Mouse (Mus musculus) limb, embryonic 13.5 days (tissue): ENCODE measurements around the gene Itk. TPM values are rescaled to one million over a fixed set of nuclear protein-coding genes. Genes with fewer than 3 reads are reported as not detected.

Experiments
- ATAC-seq: fragments of 200-750 bp; cut with Nextera tagmentation; 2 replicates; pipeline ENCODE4 v1.8.0; 2017; ENCODE audit warnings: low read depth, moderate number of reproducible peaks, moderate TSS enrichment; ENCODE audit not compliant: low FRiP score
- H3K27ac ChIP-seq: fragments of 300-500 bp; sonication (generic); 2 replicates; pipeline ENCODE4 v1.5.1; 2015; ENCODE audit warnings: inconsistent platforms, mild to moderate bottlenecking, moderate library complexity
- H3K27me3 ChIP-seq: fragments of 300-500 bp; sonication (generic); 2 replicates; pipeline ENCODE4 v1.6.1; 2015; ENCODE audit warnings: mild to moderate bottlenecking, inconsistent platforms
- H3K36me3 ChIP-seq: fragments of 300-500 bp; sonication (generic); 2 replicates; pipeline ENCODE4 v1.6.1; 2015; ENCODE audit warnings: inconsistent platforms, mild to moderate bottlenecking, moderate library complexity
- H3K4me1 ChIP-seq: fragments of 300-500 bp; sonication (generic); 2 replicates; pipeline ENCODE4 v1.6.1; 2015; ENCODE audit warnings: inconsistent platforms
- H3K4me2 ChIP-seq: fragments of 300-500 bp; sonication (generic); replicated peaks from 2 replicates; pipeline ENCODE4 v1.6.1; 2015; ENCODE audit warnings: inconsistent platforms, mild to moderate bottlenecking, moderate library complexity
- H3K4me3 ChIP-seq: fragments of 300-500 bp; sonication (generic); 2 replicates; pipeline ENCODE4 v1.5.1; 2015; ENCODE audit warnings: moderate library complexity, mild to moderate bottlenecking, inconsistent platforms
- H3K9ac ChIP-seq: fragments of 300-500 bp; sonication (generic); 2 replicates; pipeline ENCODE4 v1.6.1; 2015; ENCODE audit warnings: mild to moderate bottlenecking, inconsistent platforms
- H3K9me3 ChIP-seq: fragments of 300-500 bp; sonication (generic); 2 replicates; pipeline ENCODE4 v1.6.1; 2016; ENCODE audit warnings: inconsistent platforms
- WGBS: fragments of 180-500 bp; shearing (Covaris S2); methylation state at CpG from one replicate; pipeline ENCODE4 v1.1.7; 2015; 5-methylcytosine and 5-hydroxymethylcytosine counted together
- polyA plus RNA-seq: library from polyadenylated mRNA; unstranded; fragments of >200 nt; fragmentation: Nextera tagmentation; extraction: Ambion mirVana; gene quantifications from 2 replicates; pipeline ENCODE4 v1.2.1, GENCODE M21; 2015

Gene Itk
- polyA plus RNA-seq, 1 experiment from 2014 or later: 0.04 TPM

DNA sequence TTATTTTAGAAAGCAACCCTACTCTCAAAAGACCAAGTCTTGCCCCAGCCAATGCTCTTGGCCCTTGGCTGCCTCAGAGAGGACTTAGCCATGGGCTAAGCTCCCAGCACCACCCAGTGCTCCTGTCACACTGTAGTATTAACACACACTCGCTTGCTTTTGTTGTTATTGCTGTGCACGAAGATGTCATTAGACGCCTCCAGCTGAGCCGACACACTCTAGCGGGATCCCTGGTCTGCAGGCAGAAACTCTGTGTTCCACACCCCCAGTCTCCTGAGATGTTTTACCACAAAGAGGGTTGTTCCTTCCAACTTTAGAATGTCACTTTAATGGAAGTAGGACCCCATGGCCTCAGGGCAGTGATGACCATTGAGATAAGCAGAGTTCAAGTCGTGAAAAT lies 877 bp downstream of the Itk start:
- no peaks in the 10 kb centered on the region for H3K36me3 ChIP-seq
- H3K9ac ChIP-seq: no peak overlapping the region
- H3K4me2 ChIP-seq: no peak overlapping the region
- no peaks in the 10 kb centered on the region; the same call in 1 of the 2 replicates for H3K4me1 ChIP-seq
- H3K27me3 ChIP-seq: no peaks in the 10 kb centered on the region
- no peak overlapping the region for H3K4me3 ChIP-seq
- no peak for ATAC-seq
- WGBS: 55% methylated on average over 6 of the region's 6 CpGs
- H3K9me3 ChIP-seq: no peaks in the 10 kb centered on the region
- no peak overlapping the region for H3K27ac ChIP-seq

DNA sequence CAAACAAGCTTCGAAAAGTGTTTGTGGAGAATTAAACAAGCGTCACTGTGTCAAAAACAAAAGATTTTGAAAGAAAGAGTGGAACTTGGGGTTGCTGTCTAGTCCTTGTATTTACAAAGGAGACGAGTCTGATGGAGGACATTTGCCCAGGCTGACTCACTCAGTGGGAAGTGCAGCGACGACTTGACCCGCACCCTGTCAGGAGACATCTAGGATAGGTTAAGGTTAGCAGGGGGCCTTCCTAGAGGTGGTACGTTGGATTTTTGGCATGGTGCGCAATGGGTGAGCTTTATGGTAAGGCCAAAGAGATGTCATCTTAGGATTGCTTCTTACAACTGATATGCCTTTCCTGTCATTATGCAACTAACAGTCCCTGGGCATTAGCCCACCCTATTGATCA lies 2.3 kb downstream of the Itk start:
- no peak for ATAC-seq
- Histone ChIP-seq H3K27me3 (no peaks in the 10 kb centered on the region), H3K4me2 (no peak overlapping the region), H3K27ac (no peak overlapping the region), H3K4me3 (no peak overlapping the region), H3K9ac (no peak overlapping the region), H3K4me1 (no peaks in the 10 kb centered on the region; the same call in 1 of the 2 replicates), H3K36me3 (no peaks in the 10 kb centered on the region), H3K9me3 (no peaks in the 10 kb centered on the region)
- 92% methylated on average over 8 of the region's 8 CpGs for WGBS

GRCm38 (mm10) chr11:46386556-46386955 lies 2.8 kb downstream of the Itk start:
- Histone ChIP-seq H3K9ac (no peak overlapping the region), H3K4me2 (no peak overlapping the region), H3K4me3 (no peak overlapping the region), H3K9me3 (no peaks in the 10 kb centered on the region), H3K27ac (no peak overlapping the region), H3K27me3 (no peaks in the 10 kb centered on the region), H3K4me1 (no peaks in the 10 kb centered on the region; the same call in 1 of the 2 replicates), H3K36me3 (no peaks in the 10 kb centered on the region)
- WGBS: 89% methylated on average over 8 of the region's 8 CpGs
- ATAC-seq: no peak

DNA sequence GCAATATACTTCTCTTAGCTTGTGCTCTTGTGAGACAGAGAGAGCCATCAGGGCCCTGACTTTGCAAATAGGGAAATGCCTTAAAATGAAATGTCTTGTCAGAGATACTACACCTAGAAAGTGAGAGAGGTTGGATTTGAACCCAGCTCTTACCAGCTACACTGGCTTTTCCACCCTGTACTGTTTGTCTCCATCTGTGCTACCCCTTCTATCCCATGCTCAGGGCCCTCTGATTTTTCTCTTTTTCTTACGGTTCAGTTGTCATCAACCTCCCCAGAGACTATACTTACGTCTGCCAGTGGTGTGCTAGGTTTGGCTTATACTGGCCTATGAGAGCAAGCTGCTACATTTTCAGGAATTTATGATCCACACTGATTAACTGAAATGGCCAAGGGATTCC lies 4.4 kb downstream of the Itk start:
- 76% methylated on average over 2 of the region's 2 CpGs for WGBS

GRCm38 (mm10) chr11:46382466-46382865 lies 6.8 kb downstream of the Itk start:
- Histone ChIP-seq H3K27ac (no peak overlapping the region), H3K9me3 (no peaks in the 10 kb centered on the region), H3K36me3 (no peaks in the 10 kb centered on the region), H3K9ac (no peak overlapping the region), H3K4me1 (no peaks in the 10 kb centered on the region), H3K4me2 (no peak overlapping the region), H3K27me3 (no peaks in the 10 kb centered on the region), H3K4me3 (no peak overlapping the region)
- 93% methylated on average over 4 of the region's 4 CpGs for WGBS
- ATAC-seq: no peak

More for the DNA sequence above, 4.4 kb downstream of the Itk start:
- H3K36me3 ChIP-seq: no peaks in the 10 kb centered on the region
- no peaks in the 10 kb centered on the region; the same call in 1 of the 2 replicates for H3K4me1 ChIP-seq
- no peak overlapping the region for H3K9ac ChIP-seq
- no peaks in the 10 kb centered on the region for H3K27me3 ChIP-seq
- no peaks in the 10 kb centered on the region for H3K9me3 ChIP-seq
- H3K4me3 ChIP-seq: no peak overlapping the region
- H3K27ac ChIP-seq: no peak overlapping the region
- no peak for ATAC-seq
- H3K4me2 ChIP-seq: no peak overlapping the region

DNA sequence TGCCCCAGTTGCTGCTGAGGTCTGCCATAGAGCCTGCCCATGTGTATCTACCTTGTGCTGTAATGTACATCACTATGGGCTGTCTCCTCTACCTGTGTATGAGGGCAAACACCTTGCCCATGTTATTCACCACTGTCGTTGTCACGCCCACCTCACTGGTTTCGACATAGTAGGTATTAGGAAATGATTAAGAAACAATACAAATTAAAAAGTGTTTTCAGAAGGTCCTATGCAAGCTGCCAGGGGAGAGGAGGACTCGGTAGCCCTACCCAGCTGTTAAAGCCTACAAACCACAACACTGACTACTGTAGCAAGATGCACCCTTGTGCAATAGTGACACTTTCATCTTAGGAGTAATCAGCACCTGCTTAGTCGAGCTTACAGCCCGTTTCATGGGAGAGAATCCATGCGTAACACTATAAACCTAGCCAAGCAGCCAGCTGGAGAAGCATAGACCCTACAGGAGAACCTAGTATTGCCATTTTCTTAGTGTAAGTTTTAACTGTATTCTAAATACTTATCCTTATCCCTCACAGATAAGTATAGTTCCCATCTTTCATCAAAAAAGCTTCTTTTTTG lies 9.1 kb downstream of the Itk start:
- Histone ChIP-seq H3K27ac (no peak overlapping the region), H3K36me3 (no peaks in the 10 kb centered on the region), H3K9me3 (no peaks in the 10 kb centered on the region), H3K4me3 (no peak overlapping the region), H3K27me3 (no peaks in the 10 kb centered on the region), H3K4me1 (no peaks in the 10 kb centered on the region), H3K4me2 (no peak overlapping the region), H3K9ac (no peak overlapping the region)
- no peak for ATAC-seq
- 85% methylated on average over 7 of the region's 7 CpGs for WGBS

DNA sequence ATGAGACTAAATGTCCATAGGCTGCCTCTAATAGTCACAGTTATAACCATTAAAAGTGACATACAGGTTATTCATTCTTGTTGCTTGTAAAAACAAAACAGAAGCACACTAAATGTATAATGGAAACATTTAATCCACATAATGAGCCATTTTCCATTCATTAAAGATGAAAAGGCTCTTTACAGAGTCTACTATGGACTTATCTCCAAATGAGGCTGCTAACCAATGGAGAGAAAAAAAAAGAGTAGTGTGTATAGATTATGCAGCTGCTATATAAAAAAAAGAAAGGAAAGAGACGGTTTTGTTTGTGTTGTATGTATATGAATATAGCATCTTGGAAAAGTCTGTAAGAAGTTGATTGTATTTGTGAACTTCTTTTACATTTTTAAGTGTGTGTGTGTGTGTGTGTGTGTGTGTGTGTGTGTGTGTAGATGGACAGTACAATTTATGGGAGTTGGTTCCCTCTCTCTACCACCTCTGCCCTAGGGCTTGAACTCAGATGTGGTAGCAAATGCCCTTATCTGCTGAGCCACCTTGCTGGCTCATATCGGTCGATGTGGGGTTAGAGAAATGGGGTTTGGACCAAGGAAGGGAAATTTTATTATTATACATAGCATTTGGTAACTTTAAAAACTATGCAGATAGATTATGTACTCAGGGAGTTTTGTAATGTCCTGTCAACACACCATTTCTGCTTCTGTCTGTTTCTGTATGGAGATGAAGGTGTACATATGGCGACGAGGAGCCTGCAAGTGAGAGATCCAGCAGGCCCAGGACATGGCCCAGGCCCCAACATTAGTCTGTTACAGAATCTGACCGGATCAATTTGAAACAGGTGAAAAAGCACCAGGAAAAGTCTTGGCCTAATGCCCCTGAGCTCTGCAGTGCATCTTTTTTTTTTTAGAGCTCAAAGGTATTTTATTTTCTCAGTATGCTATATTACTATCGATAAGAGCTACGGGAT lies 11.2 kb downstream of the Itk start:
- H3K9me3 ChIP-seq: no peaks in the 10 kb centered on the region
- H3K4me1 ChIP-seq: peaks cover 6% of the 10 kb centered on the region
- ATAC-seq: no peak
- 82% methylated on average over 8 of the region's 8 CpGs for WGBS
- H3K4me3 ChIP-seq: no peak overlapping the region
- no peak overlapping the region for H3K27ac ChIP-seq
- no peak overlapping the region for H3K4me2 ChIP-seq
- H3K9ac ChIP-seq: no peak overlapping the region
- no peaks in the 10 kb centered on the region for H3K27me3 ChIP-seq
- H3K36me3 ChIP-seq: no peaks in the 10 kb centered on the region

DNA sequence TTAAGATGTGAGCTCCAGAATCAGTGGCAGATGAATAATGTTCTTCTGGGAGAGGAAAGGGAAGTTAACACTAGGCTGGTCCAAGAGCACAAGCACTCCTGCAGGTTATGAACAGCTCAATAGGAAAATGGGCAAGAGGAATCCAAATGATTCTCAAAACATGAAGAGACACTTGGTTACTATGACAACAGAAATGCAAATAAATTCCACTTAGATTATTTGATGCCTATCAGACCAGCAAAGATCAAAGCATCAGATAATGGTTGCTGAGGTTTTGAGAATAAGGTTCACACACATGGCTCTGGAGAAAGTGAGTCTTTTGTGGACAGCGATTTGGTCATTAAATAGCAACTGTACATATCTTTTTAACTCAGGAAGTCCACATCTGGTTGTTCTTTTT lies 12.0 kb downstream of the Itk start:
- H3K27ac ChIP-seq: no peak overlapping the region
- H3K4me1 ChIP-seq: peaks cover 13% of the 10 kb centered on the region
- 83% methylated on average over 1 of the region's 1 CpGs for WGBS
- H3K36me3 ChIP-seq: no peaks in the 10 kb centered on the region
- no peak for ATAC-seq
- no peak overlapping the region for H3K4me3 ChIP-seq
- H3K9ac ChIP-seq: no peak overlapping the region
- no peaks in the 10 kb centered on the region for H3K9me3 ChIP-seq
- H3K27me3 ChIP-seq: no peaks in the 10 kb centered on the region
- H3K4me2 ChIP-seq: no peak overlapping the region

- Histone ChIP-seq H3K4me1 (peaks cover 13% of the 10 kb centered on the region), H3K9me3 (no peaks in the 10 kb centered on the region), H3K36me3 (no peaks in the 10 kb centered on the region), H3K27ac (no peak overlapping the region), H3K9ac (no peak overlapping the region), H3K4me3 (no peak overlapping the region), H3K4me2 (no peak overlapping the region), H3K27me3 (no peaks in the 10 kb centered on the region)
- 80% methylated on average over 8 of the region's 8 CpGs for WGBS
- ATAC-seq: no peak
Observed at GRCm38 (mm10) chr11:46375015-46375414, 14.3 kb downstream of the Itk start.

- peaks cover 13% of the 10 kb centered on the region for H3K4me1 ChIP-seq
- no peaks in the 10 kb centered on the region for H3K27me3 ChIP-seq
- no peak overlapping the region for H3K4me3 ChIP-seq
- no peak for ATAC-seq
- peak overlapping the region; percentile 23; the same call in 1 of the 2 replicates for H3K27ac ChIP-seq
- no peak overlapping the region for H3K4me2 ChIP-seq
- no peaks in the 10 kb centered on the region for H3K36me3 ChIP-seq
- 68% methylated on average over 13 of the region's 13 CpGs for WGBS
- H3K9me3 ChIP-seq: no peaks in the 10 kb centered on the region
- no peak overlapping the region for H3K9ac ChIP-seq
Observed at GRCm38 (mm10) chr11:46373071-46374030, 16.0 kb downstream of the Itk start.

GRCm38 (mm10) chr11:46372331-46372953 lies 16.9 kb downstream of the Itk start:
- Histone ChIP-seq H3K4me1 (peaks cover 13% of the 10 kb centered on the region), H3K36me3 (no peaks in the 10 kb centered on the region), H3K4me2 (no peak overlapping the region), H3K9ac (no peak overlapping the region), H3K9me3 (no peaks in the 10 kb centered on the region), H3K27me3 (no peaks in the 10 kb centered on the region), H3K4me3 (no peak overlapping the region), H3K27ac (peak overlapping the region; percentile 23; the same call in 1 of the 2 replicates)
- 80% methylated on average over 8 of the region's 8 CpGs for WGBS
- ATAC-seq: no peak
